In the genomic region with DNA sequence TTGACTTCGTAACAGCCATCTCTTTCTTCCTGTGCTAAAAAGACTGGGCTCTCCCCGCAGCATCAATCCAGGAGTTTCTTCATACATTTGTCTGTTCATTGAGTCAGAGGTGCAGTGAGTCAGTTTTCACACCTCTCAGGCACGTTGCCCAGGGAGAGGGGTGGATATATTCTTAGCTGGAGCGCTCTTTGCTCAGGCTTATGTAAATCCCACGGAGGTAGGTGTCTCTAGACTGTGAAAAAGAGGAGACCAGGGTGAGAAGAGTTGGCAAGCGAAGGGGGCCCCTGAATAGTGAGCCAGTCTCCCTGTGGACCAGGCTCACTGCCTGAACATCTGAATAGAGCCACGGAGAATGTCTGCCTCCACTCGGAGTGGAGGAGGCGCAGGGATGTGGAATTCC, we compare ENCODE assay signal across 11 mouse cellular contexts.
DNase-seq lines count a peak whose midpoint lies in the region; ATAC-seq and TF ChIP-seq lines count a peak whose summit lies in the region.
"Had no signal": no experiment of that assay in that cellular context is flagged by ENCODE, and none has a peak within 500 bp of the region (broad histone marks: within the 10 kb centered on the region; RNA-seq: fewer than 3 reads in every experiment).

No protein-coding gene starts in this region.

- no peak overlapping the region for H3K4me3 ChIP-seq in heart, embryonic 15.5 days
- no peak overlapping the region for H3K4me3 ChIP-seq in heart, adult 2 months
- no peak overlapping the region for H3K4me3 ChIP-seq in midbrain, embryonic 10.5 days
- H3K4me3 ChIP-seq in midbrain, embryonic 15.5 days, result no peak overlapping the region
- no peak overlapping the region for H3K4me3 ChIP-seq in left cerebral cortex, adult 2 months
- H3K4me3 ChIP-seq in stomach, postnatal 0 days (ENCODE audit: low read depth, low read length), result no peak overlapping the region
- H3K4me3 ChIP-seq: lung, embryonic 15.5 days had no signal

- H3K36me3 ChIP-seq in heart, embryonic 15.5 days, result no peaks in the 10 kb centered on the region
- no peaks in the 10 kb centered on the region for H3K36me3 ChIP-seq in heart, adult 2 months (ENCODE audit: control insufficient read depth, insufficient read depth, low read length)
- H3K36me3 ChIP-seq in midbrain, embryonic 10.5 days, result no peaks in the 10 kb centered on the region
- no peaks in the 10 kb centered on the region for H3K36me3 ChIP-seq in midbrain, embryonic 15.5 days (replicated peaks)
- H3K36me3 ChIP-seq in stomach, postnatal 0 days (ENCODE audit: control insufficient read depth, insufficient read depth, low read length), result no peaks in the 10 kb centered on the region
- H3K36me3 ChIP-seq: lung, embryonic 15.5 days had no signal

- no peaks in the 10 kb centered on the region for H3K79me2 ChIP-seq in heart, adult 2 months (replicated peaks; ENCODE audit: control insufficient read depth, insufficient read depth, low read length)

- TF ChIP-seq EP300 in heart, adult 2 months (IDR thresholded peaks at IDR 0.05; ENCODE audit: insufficient read depth, low read depth, low read length), result no peak
- no peak for TF ChIP-seq EP300 in stomach, postnatal 0 days (optimal IDR thresholded peaks at IDR 0.05)

- no peak for TF ChIP-seq POLR2A in heart, adult 2 months (IDR thresholded peaks at IDR 0.05; ENCODE audit: insufficient read depth, low read depth, low read length)

- H3K27me3 ChIP-seq in heart, embryonic 15.5 days, result no peaks in the 10 kb centered on the region
- no peaks in the 10 kb centered on the region for H3K27me3 ChIP-seq in heart, adult 2 months (ENCODE audit: control insufficient read depth, insufficient read depth, low read length)
- no peaks in the 10 kb centered on the region for H3K27me3 ChIP-seq in midbrain, embryonic 10.5 days (ENCODE audit: low read depth, poor library complexity, severe bottlenecking)
- H3K27me3 ChIP-seq in midbrain, embryonic 15.5 days (replicated peaks), result no peaks in the 10 kb centered on the region
- no peaks in the 10 kb centered on the region for H3K27me3 ChIP-seq in stomach, postnatal 0 days (ENCODE audit: control insufficient read depth, insufficient read depth, low read length)
- H3K27me3 ChIP-seq: lung, embryonic 15.5 days had no signal

- peak; percentile 26 for ATAC-seq in heart, embryonic 15.5 days (replicated peaks; ENCODE audit: insufficient number of reproducible peaks, insufficient read depth, low FRiP score, low read depth)
- no peak for ATAC-seq in midbrain, embryonic 15.5 days (replicated peaks)
- no peak for ATAC-seq in stomach, postnatal 0 days (ENCODE audit: low FRiP score, low TSS enrichment)
- ATAC-seq: forebrain, embryonic 14.5 days had no signal

- H3K9me3 ChIP-seq in heart, embryonic 15.5 days (replicated peaks), result no peaks in the 10 kb centered on the region
- no peaks in the 10 kb centered on the region for H3K9me3 ChIP-seq in midbrain, embryonic 10.5 days (replicated peaks)
- H3K9me3 ChIP-seq in midbrain, embryonic 15.5 days, result no peaks in the 10 kb centered on the region
- no peaks in the 10 kb centered on the region for H3K9me3 ChIP-seq in stomach, postnatal 0 days (ENCODE audit: control insufficient read depth, low read length)
- H3K9me3 ChIP-seq: lung, embryonic 15.5 days had no signal

- no peak overlapping the region for H3K9ac ChIP-seq in heart, embryonic 15.5 days
- no peak overlapping the region for H3K9ac ChIP-seq in heart, adult 2 months (ENCODE audit: low read depth, low read length)
- no peak overlapping the region for H3K9ac ChIP-seq in midbrain, embryonic 15.5 days
- H3K9ac ChIP-seq in stomach, postnatal 0 days (ENCODE audit: low read length), result no peak overlapping the region
- H3K9ac ChIP-seq: lung, embryonic 15.5 days had no signal

- H3K27ac ChIP-seq in heart, embryonic 15.5 days, result 0 out of 2 replicates have a peak overlapping the region, but pooled peaks have one; percentile 22
- no peak overlapping the region for H3K27ac ChIP-seq in heart, adult 2 months
- H3K27ac ChIP-seq in midbrain, embryonic 10.5 days (replicated peaks), result peak overlapping the region; percentile 38; the same call in 1 of the 2 replicates
- no peak overlapping the region for H3K27ac ChIP-seq in midbrain, embryonic 15.5 days
- H3K27ac ChIP-seq in left cerebral cortex, adult 2 months, result peak overlapping the region; percentile 70; the same call in 1 of the 2 replicates
- no peak overlapping the region for H3K27ac ChIP-seq in stomach, postnatal 0 days (replicated peaks)
- H3K27ac ChIP-seq: lung, embryonic 15.5 days had no signal

- intact Hi-C loops in heart, adult 2 months (cut with DNase I), result no loop called here
- intact Hi-C loops in left cerebral cortex, adult 2 months (cut with DNase I), result loop anchor here (1.0 to 5.0 kb wide), 3 partner anchors 68 to 395 kb away; a partner anchor contains a TSS

- 37% methylated on average over 9 of the region's 9 CpGs for WGBS in heart, embryonic 15.5 days
- 47% methylated on average over 9 of the region's 9 CpGs for WGBS in heart, adult 2 months
- WGBS in midbrain, embryonic 10.5 days, result 73% methylated on average over 9 of the region's 9 CpGs
- 49% methylated on average over 9 of the region's 9 CpGs for WGBS in midbrain, embryonic 15.5 days
- 53% methylated on average over 9 of the region's 9 CpGs for WGBS in stomach, postnatal 0 days

- H3K4me1 ChIP-seq in heart, embryonic 15.5 days (replicated peaks), result peaks cover 18% of the 10 kb centered on the region
- no peaks in the 10 kb centered on the region; the same call in 1 of the 2 replicates for H3K4me1 ChIP-seq in heart, adult 2 months (ENCODE audit: control insufficient read depth, insufficient read depth, low read length)
- H3K4me1 ChIP-seq in midbrain, embryonic 10.5 days, result peaks cover 34% of the 10 kb centered on the region
- H3K4me1 ChIP-seq in midbrain, embryonic 15.5 days, result peaks cover 17% of the 10 kb centered on the region
- H3K4me1 ChIP-seq in stomach, postnatal 0 days (replicated peaks; ENCODE audit: control insufficient read depth, insufficient read depth), result no peaks in the 10 kb centered on the region

- DNase-seq in heart, adult 2 months, result no peak
- no peak for DNase-seq in midbrain, embryonic 10.5 days (ENCODE audit: low spot score)
- DNase-seq in left cerebral cortex, adult 2 months (ENCODE audit: extremely low spot score in 1 of 2, low spot score in 2 of 2), result peak; percentile 79 to 82
- peak; percentile 19 for DNase-seq in stomach, postnatal 0 days (ENCODE audit: low spot score)
- DNase-seq in testis, postnatal 14 days (ENCODE audit: low spot score), result no peak
- DNase-seq in adrenal gland, adult 18-20 months (ENCODE audit: low spot score in 2 of 2), result no peak
- DNase-seq: heart, postnatal 36 days had no signal

- H3K4me2 ChIP-seq in heart, embryonic 15.5 days, result no peak overlapping the region
- no peak overlapping the region for H3K4me2 ChIP-seq in midbrain, embryonic 15.5 days
- no peak overlapping the region for H3K4me2 ChIP-seq in stomach, postnatal 0 days (replicated peaks; ENCODE audit: low read depth)
- H3K4me2 ChIP-seq: lung, embryonic 15.5 days had no signal

- TF ChIP-seq CTCF in heart, adult 2 months (IDR thresholded peaks at IDR 0.05), result no peak
- TF ChIP-seq CTCF in left cerebral cortex, adult 2 months (IDR thresholded peaks at IDR 0.05), result no peak
- TF ChIP-seq CTCF in stomach, postnatal 0 days (IDR thresholded peaks at IDR 0.05; ENCODE audit: low read depth), result no peak

Comparison
In these comparisons a context has a peak if more than half of its experiments do, and no peak if none do; other contexts are left out.
1. H3K27ac ChIP-seq: peak in heart, embryonic 15.5 days (single experiment), midbrain, embryonic 10.5 days (single experiment) and left cerebral cortex, adult 2 months (single experiment); none in heart, adult 2 months (single experiment), midbrain, embryonic 15.5 days (single experiment) and stomach, postnatal 0 days (single experiment).
2. DNase-seq: peak in left cerebral cortex, adult 2 months (2 of 2) and stomach, postnatal 0 days (single experiment); none in heart, adult 2 months (0 of 2), midbrain, embryonic 10.5 days (single experiment), testis, postnatal 14 days (single experiment) and adrenal gland, adult 18-20 months (0 of 2).